Mouse (Mus musculus): ENCODE data around the gene Fam163b. TPM values are rescaled to one million over a fixed set of nuclear protein-coding genes. Genes with fewer than 3 reads are reported as not detected.

The Fam163b gene
- not detected for total RNA-seq (2021)
- long read RNA-seq, experiment 1: 0 reads
- long read RNA-seq, experiment 2: 0 reads

DNA sequence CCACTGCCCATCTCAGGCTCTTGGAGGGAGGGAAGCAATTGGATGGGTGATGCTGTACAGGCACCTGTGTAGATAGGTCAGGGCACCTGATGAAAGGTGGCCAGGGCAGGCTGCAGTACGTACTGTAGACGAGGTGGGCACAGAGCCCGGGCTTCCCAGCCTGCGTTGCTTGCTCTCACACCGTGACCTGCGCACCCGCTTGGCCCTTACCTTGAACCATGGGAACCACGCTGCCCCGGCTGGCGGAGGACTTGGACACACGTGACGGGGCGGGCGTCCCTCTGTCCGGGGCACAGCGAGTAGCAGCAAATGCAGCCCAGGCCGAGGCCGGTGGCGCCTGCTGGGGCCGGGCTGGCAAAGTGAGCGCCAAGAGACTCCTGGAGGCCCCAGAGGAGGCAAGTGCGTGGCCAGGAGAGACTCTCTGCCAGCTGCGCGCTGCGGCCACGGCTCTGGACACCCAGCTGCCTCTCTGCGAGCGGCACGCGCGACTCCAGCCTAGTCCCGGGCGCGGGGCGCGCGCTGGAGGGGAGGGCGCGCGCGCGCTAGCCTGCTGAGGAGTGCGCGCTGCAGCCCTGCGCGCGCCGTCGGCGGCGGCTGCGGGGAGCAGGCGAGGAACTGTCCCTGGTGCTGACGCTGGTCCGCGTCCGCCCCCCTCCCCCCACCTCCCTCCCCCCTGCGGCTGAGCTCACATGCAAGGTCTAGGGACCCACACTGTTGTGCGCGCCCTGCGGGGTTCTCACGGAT, at the start of gene Fam163b:
Fam163b (minus strand) TSS at position 542 of the 744 bp plus-strand sequence.
- DNase-seq: no peak

DNA sequence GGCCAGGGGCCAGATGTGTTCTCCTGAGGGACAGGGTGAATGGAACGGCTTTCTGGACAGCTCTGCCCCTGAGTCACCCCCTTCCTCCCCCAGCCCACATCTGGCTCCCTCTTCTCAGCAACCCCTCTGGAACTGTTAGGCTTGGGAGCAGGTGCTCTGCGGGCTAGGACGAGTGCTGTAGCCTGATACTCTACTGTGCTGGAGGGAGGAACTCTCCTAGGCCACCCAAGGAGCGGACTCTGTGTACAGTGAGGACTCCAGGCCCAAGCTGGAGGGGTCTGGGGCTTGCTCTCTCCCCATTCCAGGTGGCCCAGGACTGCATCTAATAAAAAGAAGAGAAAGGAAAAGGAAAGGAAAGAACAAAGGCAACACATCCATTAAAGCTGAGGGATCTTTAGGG, 47.7 kb upstream of the Fam163b start:
- DNase-seq: no peak

DNA sequence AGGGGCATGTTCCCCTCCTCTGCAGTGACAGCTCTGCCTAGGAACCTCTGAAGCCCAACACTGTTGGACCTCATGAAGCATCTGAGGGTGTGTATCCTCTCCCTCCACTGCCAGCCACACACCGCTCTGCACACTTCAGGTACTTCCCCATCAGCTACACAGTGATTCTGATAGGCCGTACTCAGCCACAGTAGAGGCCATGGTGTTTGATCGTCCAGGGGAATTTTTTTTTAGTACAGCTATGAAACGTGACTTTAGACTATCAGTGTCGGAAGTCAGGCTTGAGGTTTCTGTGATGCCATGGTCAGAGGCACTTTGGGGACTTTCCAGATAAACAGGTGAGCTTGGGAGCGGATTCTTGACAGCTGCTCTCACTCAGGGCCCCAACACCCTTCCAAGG, 45.2 kb upstream of the Fam163b start:
- no peak for DNase-seq

DNA sequence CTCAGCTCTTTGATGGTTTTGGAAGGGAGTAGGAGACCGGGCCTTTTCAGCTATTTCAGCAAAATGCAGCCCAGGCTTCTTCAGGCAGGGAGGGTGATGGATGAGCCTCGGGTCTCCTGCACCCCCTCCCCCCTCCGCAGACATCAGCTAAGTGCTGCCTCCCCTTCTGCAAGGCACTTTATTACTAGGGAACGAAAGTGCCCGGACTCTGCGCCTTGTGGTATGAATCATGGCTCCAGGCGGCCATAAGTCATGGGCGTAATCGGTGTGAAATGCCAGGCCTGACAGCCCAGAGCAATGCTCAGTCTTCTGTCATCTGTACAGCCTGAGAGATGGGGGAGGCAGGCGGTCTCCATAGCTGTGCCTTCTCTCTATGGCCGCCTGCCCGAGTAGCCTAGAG, 41.4 kb upstream of the Fam163b start:
- no peak for DNase-seq

DNA sequence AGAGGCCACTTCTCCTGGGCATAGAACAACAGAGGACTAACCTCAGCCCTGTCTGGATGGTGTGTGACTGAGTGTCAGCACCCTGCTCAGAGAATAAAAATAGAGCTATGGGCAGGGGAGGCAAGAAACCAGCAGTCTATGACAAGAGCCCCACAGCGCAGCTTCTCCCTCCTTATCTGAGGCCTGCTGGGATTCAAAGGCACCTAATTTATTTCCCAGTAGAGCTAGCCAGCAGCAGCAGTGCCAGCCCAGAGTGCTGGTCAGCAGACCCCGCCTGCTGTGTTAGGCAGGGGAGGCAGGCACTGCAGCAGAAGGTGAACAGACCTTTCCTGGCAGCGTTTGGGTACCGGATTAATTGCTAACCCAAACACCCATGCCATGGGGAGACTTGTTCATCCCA, 39.6 kb upstream of the Fam163b start:
- DNase-seq: no peak

DNA sequence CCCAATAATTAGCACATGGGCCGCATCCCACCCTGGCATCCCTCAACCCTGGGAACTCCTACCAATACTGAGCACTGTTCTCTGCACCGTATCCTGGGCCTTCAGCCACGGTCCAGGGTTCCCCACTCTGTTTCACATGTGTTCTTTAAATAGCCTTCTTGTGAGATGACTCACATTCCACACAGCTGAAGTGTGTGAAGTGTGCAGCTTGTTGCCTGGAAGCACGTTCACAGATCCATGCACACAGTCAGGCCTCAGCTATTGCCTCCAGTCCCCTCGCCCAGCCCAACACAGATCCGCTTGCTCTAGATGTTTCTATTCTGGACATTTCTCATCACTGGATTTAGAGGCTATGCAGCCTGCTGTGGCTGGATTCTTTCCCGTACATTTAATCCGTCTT, 36.8 kb upstream of the Fam163b start:
- no peak for DNase-seq

DNA sequence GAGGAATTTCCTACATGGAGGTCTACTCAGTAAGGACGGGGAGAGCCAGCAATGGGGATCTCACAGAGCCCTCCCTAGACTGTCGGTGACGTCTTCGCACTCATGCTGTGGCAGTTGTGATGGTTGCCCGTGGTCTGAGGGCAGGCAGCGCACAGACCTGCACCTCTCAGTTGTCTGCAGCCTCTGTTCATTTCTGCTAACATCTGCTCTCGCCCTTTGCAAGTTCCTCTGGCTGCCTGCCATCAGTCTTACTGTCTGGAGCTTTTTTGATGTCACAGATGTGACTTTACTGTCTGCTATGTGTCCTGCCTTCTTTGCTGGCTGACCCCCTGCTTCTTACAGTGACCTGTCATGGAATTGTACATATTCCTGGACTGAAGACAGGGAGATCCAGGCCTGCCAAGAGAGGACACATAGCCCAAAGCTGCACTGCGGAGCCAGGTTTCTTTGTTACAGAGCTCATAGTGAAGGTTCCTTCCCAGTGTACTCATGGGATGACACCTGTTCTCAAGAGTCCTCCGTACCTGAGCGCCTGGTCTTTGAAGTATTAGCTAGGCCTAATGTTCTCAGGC, 33.5 kb upstream of the Fam163b start:
- DNase-seq: peak; percentile 35

DNA sequence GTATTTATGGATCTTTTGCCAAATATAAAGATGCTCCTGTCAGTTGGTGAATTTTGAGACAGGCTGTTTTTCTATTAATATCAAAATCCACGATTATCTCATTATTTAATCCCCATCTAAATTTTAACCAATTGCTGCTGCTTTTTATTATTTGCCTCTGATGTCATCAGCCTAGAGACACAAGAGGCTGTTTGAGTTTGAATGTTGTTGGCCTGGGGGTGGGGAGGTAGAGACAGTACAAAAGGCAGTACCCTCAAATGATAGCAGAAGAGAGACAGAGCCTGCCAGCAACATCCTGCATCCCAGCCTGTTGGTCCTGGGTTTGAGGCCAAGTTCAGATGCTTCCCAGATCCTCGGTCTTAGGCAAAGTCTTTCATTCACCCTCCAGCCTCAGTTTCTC, 32.0 kb upstream of the Fam163b start:
- no peak for DNase-seq

DNA sequence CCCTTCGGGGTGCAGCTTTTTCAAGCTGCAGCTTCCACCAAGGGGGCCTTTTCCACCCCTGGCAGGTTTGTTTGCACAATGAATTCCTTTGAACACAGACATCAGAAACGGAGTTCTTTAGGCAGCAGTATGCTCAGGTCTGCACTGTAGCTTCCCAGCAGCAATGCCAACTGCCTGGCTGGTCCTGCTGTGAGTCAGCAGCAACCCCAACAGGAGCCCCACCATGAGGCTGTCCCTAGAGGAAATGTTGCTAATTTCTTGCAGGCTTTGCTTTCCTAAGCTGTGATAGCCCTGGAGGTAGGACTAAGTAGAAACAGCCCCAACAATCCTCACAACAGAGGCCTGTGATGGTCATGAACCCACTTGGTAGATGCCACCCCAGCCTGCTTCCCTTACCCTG, 24.7 kb upstream of the Fam163b start:
- DNase-seq: no peak

DNA sequence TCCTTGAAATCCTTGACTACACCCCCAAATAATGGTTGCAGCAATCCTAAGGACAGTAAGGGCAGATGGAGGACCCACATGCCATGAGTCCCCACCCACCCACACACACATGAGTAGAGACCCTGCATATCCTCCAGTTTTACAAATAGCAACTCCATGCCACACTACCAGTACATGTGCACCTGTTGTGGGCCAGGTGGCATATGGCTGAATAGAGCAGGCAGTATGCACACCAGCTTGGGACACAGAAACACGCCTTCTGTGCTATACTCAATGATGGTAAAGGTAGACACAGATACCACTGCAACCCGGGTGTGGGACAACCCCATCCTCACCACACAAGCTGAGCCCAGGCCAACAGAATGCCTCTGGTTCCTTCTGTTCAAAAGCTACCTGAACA, 23.8 kb upstream of the Fam163b start:
- DNase-seq: no peak

DNA sequence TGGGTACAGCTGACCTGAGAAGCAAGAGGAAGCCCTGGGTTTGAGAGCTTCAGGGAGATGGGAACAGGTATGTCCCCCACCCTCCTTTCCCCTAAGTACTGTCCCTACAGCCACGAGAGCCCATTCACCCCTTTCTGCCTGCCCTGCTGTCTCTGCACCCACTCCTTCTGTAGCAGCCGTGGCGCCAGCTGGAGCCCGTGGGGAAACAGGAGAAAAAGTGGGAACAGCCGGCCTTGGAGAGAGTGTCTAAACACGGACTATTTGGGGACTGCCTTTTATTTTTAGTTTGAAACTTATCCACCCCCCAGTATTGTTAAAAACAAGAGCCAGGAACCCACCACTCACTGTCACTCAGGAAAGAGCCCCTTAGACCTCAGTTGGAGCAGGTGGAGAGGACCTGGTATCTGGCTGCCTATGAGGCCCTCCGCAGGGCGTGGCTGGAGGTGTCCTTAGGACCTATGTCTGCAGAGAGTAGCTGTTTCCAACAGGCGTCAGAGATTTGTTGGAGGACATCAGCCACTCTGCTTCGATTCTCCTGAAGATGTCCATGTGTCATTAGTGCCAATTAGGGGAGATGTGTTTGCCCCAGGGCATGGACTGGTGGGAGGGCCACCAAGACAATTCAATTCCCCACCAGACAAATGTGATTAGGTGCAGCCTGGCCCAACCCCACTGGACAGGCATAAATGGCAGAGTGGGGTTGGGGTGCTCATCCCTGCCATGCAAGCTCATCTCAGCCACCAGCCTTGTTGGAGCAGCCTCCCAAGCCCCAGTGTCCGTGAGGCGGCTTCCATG, 22.7 kb upstream of the Fam163b start, which contains the start of gene Dbh:
Dbh (plus strand) TSS at position 438 of the 795 bp plus-strand sequence.
- DNase-seq: no peak

DNA sequence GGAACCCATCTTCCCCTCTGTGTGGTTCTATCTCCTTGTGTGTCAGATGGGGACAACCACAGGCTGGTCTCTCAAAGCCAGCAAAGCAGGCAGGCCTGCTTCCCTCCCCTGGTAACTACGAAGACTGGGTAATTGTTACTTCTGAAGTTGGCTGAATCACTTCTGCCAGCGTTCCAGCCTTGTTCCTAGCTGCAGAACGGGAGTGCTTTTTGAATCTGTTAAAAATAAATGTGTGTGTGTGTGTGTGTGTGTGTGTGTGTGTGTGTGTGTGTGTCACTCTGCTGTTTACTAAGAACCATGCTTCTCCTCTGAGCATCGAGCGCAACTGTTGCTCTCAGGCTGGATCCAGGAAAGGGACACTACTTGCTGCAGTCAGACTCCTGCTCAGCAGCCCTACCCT, 21.6 kb upstream of the Fam163b start:
- DNase-seq: no peak

DNA sequence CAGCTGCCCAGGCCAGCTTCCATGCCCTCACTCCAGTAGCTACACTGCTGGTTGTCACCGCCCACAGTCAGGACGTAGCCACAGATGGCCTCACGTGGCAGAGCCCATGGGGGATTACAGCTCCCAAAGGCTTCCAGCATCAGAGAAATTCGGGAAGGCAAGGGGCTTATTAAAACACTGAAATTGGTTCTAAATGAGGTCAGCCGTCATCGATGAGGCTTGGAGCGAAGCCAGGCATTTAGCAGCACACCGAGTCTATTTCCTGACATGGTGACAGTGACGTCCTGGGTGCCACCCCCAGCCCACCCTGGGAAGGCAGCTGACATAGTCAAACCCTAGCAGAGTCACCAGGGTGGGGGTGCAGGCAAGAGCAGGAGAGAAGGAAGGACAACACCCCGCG, 20.4 kb upstream of the Fam163b start:
- DNase-seq: no peak

DNA sequence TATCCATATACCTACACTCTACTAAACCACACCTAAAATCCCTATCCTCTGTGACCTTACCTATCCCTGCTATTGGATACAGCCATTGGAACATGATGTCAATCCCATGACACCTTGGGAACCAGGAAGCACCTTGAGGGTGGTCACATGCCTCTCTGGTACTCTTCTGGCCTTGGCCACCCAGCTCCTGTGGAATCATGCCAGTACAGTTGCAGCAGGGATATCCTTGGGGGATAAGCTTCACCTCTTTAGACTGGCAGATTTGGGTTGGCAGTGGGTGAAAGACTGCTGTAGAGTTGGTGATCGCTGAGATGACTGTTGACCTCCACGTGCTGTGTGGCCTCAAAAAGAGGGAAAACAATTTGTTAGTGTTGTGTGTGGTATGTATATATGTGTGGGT, 19.2 kb upstream of the Fam163b start:
- DNase-seq: no peak

DNA sequence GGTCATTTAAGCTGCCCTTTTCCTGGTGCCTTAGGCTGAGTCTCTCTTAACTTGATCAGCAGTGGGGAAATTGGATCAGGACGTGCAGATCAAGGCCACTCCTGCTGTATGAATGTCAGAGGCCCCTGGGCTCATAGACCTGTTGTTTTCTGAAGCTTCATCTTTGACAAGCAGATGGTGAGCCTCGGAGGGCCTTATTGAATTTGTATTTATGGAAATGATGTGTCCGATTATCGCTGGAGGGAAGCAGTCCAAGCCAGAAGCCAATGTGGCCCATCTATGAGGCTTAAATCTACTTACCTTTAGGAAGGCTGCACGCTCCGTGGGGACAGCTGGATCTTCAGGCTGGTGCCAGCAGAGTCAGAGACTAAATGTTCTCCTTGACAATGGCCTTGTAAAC, 14.3 kb upstream of the Fam163b start:
- no peak for DNase-seq

DNA sequence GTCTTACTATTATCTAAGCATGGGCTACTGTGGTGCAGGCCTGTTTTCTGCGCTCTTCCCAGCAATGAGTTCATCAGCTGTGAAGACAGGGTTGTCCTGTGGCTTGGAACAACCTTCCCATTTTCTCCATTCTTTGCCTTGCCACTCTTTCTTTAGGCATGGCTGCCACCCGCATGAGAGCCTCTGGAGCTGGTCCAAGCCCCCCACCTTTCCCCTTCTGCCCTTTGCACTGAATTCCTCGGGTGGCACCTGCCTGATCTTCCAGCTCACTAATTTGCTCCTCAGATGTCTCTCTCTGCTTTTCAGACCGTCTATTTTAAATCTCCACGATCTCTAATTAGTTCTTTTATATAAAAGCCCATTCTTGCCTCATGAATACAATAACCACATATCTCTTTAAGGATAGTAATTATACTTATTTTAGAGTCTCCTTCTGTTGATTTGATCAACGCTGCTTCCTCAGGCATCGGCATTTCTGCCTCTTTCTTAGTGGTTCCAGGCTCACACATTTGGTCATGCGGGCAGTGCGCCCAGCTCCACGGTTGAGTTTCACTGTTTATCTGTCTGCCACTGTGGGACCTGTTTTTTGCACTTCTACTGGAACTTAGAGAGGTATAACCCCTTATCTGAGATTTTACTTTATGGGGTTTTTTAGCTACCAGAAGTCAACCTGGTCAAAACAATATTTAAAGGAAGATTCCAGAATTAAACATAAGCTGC, 12.3 kb upstream of the Fam163b start:
- no peak for DNase-seq

DNA sequence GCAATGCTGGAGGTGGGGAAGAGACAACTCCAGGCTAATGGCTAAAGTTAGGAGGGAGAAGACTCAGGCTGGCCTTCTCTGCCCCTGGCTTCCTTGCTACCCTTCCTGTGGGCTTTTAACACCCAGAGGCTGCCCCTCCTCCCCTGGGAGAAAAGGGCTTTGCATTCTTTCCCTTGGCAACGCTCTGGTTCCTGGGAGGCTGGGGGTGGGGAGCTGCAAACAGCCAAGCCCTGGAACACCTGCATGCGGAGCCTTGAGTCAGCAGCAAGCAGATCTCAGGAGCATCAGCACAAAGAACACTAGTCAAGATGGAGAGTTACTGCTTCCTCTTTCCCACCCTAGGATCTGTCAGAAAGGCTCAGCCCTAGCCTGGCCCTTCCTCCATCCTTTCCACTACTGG, 7.2 kb upstream of the Fam163b start:
- DNase-seq: no peak

DNA sequence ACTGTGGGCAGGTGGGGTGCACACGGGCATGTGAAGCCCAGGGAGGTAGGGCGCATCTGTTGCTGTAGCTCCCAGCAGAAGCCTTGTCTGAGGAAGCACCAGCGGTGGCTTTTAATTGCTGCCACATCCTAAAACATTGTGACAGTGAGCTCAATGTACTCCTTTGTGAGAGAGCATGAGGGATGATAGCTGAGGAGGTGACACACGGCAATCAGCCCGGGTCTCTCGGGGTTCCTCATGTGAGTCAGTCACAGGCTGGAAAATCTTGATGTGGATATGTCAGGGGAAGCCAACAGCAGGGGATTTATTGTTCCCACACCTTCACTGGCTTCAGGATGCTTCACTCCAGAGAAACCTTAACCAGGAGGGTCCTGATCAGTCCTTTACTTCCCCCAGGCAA, 4.5 kb upstream of the Fam163b start:
- no peak for DNase-seq

DNA sequence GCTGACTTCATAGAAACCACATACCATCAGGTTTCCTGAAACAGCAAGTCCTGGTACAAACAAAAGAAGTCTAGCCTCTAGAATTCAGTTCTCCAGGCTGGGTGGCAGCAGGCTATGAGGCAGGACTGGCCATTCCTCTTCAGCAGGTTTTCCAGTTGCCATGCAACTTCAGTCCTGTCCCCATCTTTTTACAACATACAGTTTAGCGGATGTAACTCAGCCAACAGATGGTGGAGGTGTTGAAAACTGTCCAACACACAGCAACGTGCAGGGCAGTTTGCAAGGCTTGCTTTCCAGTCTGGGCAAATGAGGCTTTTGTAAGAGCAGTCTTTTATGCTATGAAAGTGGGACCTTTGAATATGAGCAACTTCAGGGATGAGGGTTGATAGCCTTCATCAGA, 2.7 kb upstream of the Fam163b start:
- no peak for DNase-seq

DNA sequence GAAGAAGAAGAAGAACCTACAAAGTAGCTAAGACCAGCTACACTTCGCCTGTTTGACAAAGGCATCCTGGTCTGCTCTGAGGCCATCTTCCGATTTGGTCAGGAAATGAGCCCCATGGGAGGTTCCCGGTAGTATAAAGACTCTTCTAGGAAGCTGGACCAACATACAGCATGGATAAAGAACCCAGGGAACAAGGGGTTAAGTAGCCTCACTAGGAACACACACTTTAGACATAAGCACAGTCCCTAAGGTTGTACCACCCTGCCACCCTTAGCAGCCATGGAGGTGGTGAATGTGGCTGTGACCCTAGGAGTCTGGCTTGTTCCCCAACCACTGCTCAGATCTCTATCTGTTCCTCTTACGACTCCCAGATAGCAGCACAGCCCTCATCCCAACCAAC, 3.9 kb downstream of the Fam163b start:
- no peak for DNase-seq

DNA sequence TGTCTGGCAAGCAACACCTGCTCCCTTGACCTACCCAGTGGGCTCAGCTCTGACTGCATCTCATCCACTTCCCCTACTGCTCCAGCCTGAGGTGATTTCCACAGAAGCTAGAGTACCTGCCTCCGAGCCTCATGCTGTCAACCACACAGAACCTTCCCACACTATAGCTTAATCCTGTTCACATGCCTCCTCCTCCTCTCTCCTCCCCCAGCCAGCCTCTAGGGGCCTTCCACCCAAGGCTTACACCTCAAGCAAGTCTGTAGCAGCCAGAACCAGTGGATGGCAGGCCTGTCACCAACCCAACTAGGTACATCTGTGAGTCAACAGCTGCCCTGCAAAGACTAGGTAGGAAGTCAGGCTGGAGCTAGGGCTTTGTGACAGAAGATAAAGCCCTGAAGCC, 5.5 kb downstream of the Fam163b start:
- DNase-seq: no peak

DNA sequence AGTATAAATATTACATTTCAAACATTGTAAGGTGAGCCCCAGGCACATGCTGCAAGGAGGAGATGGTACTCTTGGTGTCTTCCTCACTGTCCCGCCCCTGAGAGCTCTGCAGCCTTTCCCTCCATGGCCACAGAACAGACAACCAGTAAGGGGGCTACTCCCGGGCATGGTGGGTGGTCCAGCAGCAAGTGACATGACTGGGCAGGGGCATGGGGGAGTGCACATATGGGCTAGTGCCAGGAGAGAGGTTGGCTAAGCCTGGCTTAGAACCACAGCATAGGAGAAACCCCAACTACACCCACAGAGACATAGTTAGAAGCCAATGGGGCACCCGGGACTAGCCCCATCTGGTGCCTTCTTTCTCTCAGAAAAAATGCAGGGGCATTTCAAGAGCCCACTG, 6.0 kb downstream of the Fam163b start:
- no peak for DNase-seq

DNA sequence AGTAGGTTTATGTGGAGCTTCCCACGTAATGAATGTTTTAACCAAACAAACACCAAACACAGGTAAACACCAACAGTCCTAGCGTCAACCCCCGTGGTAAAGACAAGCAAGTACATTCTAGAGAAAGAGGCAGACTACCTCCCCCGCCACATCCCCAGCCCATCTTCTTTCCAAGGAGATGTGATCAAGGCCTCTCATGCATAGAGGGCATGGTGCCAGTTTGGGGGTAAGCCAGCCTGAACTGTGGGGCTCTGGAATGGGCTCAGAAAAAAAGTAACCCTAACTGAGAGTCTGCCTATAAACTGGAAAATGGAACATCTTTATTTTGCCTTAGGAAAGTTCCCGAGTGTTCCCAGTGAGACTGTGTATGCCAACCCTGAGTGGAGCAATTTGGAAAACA, 6.4 kb downstream of the Fam163b start:
- no peak for DNase-seq

All from gastrocnemius, postnatal 25 days (tissue).